Mouse (Mus musculus): ENCODE measurements around the gene Card19.
A peak's percentile ranks its signal among the peaks of the same experiment; 100 is the strongest.

The Card19 gene

DNA sequence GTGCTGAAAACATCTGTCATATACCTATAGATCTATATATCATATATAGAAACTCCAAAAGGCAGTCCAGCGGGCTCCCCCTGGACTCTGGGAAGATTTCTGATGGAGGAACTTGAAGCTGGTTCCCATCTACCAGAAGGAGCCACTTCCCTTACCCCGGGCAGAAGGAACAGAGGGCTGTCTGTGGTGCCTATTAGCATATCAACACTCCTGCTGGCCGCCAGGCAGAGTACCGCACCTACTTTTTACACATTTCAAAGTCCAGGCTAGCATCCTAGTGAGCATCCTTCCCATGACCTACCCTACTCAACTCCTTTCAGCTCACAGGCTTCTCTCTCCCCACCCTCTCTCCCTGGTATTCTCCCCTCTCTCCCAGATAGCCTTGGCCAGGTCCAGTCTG is 9.8 kb upstream of the Card19 start:
- no peak for DNase-seq (ENCODE audit: low spot score in 2 of 2)

DNA sequence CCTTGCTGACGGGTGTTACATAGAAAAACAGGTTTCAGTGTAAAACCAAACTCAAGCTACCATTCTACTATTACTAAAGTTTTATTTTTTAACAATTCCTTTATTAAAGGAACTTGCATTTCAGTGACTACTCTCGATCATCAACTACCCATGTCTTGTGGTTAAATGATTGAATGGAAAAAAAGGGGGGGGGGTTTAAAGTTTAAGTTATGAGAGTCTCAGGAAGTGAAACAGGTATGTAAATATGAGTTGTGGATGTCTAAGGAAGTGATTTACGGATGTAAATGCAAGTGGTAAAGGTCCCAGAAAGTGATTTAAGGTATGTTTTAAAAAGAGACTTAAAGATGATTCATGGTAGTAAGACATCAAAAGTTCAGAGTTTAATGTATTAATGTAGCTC is 9.3 kb upstream of the Card19 start:
- no peak for DNase-seq (ENCODE audit: low spot score in 2 of 2)

DNA sequence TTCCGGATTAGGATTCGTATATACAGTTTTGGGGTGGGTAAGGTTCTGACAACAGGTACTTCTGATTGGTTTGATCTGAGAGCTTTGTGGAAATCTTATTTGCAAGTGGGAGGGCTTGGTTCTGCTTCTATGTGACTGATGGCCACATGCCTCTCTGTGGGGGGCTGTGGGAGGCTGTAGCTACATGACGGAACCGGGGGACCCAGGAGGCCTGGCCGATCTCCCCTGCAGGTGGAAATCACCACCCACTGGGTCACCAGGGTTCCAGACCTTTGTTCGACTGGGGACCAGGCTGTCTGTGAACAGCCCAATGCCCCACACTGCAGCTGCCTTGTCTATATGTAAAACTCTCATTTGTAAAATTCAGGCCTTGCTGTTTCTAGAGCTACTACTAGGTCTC is 8.9 kb upstream of the Card19 start:
- DNase-seq (ENCODE audit: low spot score in 2 of 2) = no peak

DNA sequence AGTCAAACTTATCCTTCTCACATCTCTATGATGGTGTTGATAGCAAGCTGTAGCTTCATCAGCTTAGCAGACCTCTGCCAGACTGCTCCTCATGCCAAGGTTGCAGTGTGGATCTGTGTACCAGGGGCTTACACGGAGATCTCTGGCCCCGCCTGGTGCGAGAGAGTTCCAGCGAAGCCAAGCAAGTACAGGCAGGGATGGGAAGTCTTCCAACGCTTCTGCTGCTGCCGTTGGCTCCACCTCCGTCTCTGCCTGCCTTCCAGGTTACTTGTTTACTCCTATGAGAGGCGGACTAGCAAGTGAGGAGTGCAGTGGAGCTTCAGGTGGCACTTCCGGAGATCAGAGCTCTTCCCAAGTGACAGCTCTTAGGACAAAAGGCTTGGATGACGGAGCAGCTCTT is 8.5 kb upstream of the Card19 start:
- DNase-seq (ENCODE audit: low spot score in 2 of 2) = no peak

DNA sequence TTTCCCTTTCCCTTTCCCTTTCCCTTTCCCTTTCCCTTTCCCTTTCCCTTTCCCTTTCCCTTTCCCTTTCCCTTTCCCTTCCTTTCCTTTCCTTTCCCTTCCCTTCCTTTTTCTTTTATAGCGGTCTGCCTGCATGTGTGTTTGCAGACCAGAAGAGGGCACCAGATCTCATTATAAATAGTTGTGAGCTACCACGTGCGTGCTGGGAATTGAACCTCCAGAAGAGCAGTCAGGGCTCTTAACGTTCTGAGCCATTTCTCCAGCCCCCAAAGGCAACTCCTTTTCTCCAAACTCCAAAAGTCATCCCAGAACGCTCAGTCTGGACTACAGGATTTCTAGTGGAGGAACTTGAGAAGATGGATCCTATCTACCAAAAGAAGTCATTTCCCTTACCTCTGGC is 5.1 kb upstream of the Card19 start:
- DNase-seq (ENCODE audit: low spot score in 2 of 2) = no peak

DNA sequence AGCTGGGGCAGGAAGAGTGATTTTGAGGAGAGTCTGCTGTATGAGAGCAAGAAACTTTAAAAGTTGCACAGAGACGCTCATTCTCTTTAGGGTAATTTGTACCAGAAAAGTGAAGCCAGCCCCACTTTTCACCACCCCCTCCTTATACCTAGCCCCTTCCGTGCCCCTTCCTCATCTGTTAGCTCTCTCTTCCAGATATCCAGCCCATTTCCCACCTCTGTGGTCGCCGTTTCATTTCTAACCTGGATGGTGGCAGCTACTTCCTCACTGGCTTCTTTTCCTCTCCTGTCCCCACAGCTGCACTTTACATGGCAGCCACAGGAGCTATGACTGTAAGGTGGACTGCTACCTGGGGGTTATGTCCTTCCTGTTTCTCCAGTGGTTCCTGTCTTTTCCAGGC is 3.5 kb upstream of the Card19 start:
- no peak for DNase-seq (ENCODE audit: low spot score in 2 of 2)

DNA sequence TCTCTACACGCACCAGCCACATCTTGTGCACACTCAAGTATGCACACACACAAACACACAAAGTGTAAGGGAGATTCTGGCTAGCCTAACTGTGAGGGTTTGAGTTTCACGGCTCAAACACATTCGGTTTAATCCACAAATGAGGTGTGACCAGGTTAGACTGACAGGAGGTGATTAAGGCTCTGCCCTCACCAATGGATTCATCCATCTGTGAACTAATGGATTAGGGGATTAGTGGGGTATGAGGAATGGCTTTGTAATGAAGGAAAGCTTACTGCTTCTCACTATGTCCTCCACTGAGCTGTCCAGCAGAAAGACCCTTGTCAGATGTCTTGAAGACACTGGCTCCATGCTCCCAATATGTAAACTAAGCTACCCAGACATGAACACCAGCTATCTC is 2.8 kb upstream of the Card19 start:
- no peak for DNase-seq (ENCODE audit: low spot score in 2 of 2)

DNA sequence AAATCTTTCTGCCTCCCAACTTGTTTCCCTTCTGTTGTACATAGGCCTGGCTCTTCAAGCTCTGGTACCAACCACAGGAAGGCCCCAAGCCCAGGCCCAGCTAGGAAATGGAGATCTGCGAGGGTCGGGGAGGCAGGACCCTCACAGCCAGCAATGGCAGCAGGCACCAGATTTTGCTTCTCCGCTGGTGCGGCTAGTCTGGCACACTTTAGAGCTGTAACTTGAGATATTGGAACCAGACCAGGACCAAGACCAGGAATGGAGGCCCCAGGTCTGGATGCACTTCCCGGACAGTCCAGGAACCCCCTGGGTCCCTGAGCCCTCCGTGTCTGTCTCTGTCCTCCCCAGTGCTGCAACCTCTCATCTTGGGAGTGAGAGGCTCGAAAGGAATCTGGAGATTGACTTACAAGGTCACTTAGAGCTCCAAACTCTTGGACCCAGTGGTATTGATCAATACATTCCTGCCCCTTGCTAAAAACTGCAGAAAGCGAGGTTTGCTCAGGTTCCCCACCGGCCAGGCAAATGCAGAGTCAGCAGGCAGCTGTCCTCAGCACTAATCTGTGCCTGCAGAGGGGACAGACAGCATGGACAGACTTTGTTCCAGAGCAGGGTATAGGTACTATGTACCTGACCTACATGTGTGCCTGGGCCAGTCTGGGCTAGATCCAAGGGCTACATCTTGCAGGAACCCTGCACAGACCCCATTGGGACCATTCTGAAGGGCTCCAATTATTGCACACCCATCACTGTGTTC is 1.1 kb upstream of the Card19 start:
- no peak for DNase-seq (ENCODE audit: low spot score in 2 of 2)

DNA sequence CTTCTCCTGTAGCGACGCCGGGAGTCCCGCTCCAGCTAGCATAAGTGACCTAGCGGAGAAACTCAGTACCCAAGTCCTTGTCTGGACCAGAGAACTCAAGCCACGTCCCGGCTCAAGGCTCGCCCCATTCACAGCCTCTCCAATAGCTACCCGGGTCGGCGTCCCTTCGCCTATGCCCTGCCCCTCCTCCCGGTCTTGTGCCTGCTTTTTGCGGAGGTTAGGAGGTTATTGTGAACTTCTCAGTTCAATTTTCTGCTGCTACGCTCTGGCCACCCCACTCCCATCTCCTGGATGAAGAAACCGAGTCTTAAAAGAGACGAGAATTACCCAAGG is 349 bp upstream of the Card19 start:
- peak in 1 of 2 experiments; percentile 93 for DNase-seq (ENCODE audit: low spot score in 2 of 2)

DNA sequence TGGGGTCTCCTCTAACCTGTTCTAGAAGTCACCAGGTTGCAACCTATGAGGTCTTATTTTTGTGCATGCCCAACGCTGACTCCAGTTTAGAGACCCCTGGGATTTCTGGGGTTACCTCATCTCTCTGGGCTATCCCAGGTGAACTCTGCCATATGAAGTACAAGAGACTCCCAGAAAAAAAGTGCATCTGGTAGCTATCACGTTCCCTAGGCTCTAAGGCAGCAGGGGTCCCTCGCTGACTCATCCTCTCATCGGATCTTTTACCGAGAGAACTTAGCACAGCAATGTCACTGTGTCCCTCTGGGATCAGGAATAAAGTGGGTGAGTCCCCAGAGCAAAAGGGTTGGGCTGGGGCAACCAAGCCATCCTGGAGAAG is 721 bp downstream of the Card19 start:
- no peak for DNase-seq (ENCODE audit: low spot score in 2 of 2)

DNA sequence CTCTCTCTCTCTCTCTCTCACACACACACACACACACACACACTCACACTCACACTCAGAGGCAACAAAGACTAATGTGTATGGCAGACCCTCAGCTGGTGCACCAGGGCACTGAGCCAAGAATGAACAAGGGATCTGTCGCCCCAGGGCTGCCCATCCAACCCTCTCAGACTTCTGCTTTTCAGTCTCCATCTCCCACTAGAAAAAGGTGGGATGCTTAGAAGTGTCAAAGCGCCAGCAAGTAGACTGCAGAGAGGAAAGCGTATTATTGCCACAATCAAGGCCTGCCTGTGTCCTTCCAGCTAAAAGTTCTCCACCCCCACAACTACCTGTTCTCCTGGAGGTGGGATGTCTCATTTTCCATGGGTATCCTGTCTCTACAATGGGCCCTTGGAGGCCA is 1.4 kb downstream of the Card19 start:
- no peak for DNase-seq (ENCODE audit: low spot score in 2 of 2)

DNA sequence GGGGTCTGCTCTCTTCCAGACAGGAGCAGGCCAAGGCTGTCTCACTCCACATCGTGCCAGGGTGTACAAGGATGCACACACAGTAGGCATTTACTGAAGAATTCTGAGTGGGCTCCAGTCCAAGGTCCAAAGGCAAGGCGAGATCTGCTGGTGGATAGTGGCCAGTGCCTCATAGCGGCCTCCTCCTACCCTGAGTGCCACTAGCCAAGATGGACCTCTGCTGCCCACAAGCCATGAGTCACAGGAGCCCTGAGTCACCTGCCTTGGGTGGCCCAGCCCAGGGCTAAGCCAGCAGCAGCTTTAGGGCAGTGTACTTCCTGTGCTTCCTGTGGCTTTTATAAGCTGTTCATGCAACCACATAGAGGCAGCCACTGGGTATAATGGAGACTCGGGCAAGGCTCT is 2.3 kb downstream of the Card19 start:
- DNase-seq (ENCODE audit: low spot score in 2 of 2) = peak; percentile 50 to 59

DNA sequence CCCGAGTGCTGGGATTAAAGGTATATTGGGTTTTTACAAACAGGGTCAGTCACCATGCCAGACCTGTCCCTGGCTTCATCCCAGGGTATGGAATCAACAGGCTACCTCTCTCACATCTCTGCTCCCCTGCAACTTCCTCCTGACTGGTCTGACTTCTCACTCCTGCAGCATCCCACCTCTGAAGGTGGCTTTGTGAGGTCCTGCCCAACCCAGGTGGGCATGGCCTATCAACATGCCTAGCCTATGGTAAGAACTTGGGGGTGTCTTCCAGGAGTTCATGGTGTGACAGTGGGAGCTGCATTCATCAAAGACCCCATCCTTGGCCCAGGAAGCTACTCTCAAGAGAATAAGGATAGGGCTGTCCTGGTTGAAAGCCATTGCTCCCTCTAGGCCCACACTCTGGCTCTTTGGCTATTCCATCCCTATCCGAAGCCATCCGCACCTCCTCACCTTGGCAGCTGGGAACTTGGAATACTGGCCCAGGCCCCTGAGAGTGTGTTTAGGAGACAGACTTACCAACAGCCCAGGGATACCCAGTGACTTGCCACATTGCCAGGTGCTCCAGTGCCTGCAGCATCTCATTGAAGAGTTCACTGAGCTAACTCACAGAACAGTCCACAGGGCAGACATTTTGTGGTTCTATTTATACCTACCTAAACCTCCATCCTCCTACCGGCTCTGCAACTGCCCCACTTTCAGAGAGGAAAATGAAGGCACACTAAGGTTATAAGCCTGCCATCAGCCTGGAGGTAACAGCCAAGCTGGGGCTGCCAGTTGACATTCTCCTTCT is 2.9 kb downstream of the Card19 start:
- no peak for DNase-seq (ENCODE audit: low spot score in 2 of 2)

DNA sequence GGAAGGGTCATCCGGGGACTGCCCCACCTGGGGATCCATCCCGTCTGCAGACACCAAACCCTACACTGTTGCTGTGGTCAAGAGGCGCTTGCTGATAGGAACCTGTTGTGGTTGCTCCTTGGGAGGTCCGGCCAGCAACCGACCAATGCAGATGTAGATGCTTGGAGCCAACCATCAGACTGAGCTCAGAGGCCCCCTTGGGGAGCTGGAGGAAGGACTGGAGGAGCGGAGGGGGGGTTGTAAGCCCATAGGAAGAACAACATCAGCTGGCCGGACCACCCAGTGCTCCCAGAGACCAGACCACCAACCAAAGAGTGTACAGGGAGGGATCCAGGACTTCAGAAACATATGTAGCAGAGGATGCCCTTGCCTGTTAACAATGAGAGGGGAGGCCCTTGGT is 6.5 kb downstream of the Card19 start:
- DNase-seq (ENCODE audit: low spot score in 2 of 2) = no peak

DNA sequence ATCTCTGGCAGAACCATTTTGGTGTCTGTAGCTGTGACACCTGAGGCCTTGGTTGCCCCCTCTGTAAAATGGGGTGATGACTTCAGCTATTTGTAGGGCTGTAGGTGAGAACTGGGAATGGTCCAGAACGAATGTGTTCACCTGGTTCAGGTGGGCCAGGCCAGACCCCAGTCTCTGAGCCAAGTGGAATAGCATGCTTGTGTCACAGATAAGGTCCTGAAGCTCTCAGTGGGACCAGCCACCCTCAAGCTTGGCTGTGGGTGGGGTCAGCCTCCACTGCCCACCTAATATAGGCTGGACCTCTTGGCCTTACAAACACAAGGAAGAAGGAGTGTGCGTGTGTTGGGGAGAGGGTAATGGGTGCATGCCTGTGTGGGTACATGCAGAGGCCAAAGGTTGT is 9.5 kb downstream of the Card19 start:
- no peak for DNase-seq (ENCODE audit: low spot score in 2 of 2)

DNA sequence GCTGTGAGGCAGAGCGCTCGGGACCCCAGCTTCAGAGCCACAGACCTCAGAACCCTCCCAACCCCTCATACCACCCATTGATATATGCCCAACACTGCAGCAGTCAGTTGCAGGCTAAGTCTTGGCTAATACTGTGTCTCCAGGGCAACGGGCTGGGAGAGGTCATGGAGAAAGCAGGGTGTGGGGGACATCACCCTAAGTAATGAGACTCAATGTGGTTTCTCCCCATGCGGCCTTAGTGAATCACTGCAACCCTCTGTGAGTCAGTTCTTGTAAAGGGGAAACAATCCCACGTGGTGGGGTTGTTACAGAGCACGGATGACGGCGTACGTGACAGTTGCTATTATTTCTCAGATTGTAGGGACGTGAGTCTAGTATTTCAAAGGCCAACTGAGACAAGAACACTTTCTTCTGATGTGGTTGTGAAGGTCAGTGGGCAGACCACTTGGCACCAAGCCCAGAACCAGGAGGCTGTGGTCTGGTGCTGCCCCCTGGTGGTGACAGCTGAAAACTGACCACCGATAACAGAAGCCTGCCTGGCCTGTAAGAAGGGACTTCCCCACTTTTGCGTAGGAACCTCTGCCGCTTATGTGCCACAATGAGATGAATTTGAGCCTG is 10.3 kb downstream of the Card19 start:
- DNase-seq (ENCODE audit: low spot score in 2 of 2) = peak; percentile 61 to 65

DNA sequence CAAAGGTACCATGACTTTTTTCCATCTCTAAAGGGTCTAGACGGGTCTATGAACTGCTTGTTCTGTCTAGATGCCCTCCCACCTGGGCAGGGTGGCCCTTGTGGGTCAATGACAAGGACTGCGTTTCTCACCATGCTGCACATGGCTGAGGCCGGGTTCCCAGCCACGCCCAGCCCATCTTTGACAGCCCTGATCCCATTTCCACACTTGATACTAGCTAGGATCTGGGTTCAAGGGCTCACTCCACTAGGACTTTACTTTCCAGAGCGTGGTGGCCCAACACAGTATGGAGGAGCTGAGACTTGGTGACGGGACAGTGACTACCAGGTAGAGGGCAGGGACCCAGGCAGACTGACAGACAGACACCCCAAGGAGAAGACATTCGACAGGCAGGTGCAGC is 13.3 kb downstream of the Card19 start:
- no peak for DNase-seq (ENCODE audit: low spot score in 2 of 2)

DNA sequence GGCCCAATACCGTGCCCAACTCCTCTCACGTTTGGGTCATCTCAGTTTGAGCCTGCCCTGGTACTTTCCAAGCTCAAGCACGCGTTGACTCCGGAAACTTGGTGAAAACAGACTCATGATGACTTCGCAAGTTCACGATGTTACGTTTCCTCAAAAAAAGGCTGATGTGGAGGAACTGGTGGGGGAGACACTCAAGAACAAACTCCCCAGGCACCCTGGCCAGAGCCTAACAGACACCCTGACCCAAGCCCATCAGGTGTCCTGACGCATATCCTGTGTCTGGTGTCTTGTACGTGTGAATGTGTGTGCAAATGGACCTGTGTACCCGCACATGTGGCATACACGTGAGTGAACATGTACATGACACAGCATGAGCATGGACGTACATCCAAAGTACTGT is 15.1 kb downstream of the Card19 start:
- no peak for DNase-seq (ENCODE audit: low spot score in 2 of 2)

DNA sequence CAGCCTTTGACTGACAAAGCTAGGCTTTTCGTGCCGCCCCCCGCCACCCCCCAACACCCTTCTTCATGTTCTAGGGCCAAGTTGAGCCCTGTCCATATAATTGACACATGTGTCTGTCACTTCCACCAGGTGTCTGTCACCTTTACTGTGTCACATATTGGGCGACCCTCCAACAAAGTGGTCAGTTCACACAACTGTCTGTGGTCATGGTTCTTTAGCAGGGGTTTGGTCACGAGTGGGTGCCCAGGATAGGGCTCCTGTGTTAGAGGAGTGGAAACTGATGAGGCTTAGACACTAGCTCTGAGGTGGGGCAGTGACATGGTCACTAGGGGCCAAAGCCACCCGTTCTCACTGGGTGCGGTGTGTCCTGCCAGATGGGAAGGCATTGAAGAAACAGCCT is 15.9 kb downstream of the Card19 start:
- no peak for DNase-seq (ENCODE audit: low spot score in 2 of 2)

DNA sequence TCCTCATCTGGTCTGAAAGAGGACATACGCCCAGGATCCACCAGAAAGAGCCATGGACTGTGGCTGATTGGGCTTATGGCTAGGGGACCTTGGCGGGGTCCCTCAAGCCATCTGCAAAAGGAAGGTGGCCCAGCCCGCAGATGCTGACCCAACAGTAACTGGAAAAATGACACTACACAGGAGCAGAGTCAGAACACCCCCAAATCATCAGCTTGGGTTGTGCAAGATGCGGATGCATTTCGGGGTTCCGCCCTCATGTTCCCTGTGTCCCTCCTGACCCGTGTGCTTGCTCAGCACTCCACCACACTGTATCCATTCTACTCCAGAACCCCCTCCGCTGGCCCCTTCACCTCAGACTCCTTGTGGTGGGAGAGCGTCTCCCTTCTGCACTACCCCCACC is 17.1 kb downstream of the Card19 start:
- DNase-seq (ENCODE audit: low spot score in 2 of 2) = no peak

DNA sequence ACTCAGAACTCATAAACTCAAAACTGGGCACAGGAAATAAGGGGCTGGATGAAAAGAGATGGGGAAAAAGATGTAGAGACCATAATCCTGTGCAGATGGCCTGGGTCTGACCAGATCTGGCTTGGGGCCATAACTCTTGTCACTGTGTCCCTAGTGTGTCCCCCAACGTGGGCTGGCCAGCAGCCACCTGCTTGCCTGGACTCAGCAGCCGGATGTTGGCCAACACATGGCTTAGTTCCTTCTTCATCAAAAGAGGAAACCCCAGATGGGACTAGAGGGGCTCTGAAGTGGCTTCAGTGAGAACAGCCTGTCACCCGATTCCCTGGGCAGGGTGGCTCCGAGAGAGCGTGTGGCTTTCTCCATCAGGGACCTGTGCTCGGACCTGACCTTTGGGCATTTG is 19.1 kb downstream of the Card19 start:
- DNase-seq (ENCODE audit: low spot score in 2 of 2) = no peak

DNA sequence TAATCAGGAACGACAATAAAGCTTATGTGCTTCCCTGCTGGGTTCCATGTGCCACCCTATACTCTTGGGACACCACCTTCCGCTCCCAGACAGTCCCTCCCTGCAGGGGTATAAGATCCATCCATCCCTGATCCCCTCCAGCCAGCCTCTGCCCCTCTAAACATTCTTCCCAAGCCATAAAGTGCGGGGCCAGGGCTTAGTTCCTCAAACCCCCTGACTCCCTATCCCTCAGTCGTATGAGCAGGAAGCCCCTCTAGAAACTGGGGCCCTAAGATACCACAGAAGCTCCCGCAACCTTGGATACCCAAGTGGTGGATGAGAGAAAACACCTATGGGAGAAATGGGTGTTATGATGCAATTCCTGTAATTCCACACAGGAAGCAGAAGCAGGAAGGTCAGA is 19.6 kb downstream of the Card19 start:
- no peak for DNase-seq (ENCODE audit: low spot score in 2 of 2)

DNA sequence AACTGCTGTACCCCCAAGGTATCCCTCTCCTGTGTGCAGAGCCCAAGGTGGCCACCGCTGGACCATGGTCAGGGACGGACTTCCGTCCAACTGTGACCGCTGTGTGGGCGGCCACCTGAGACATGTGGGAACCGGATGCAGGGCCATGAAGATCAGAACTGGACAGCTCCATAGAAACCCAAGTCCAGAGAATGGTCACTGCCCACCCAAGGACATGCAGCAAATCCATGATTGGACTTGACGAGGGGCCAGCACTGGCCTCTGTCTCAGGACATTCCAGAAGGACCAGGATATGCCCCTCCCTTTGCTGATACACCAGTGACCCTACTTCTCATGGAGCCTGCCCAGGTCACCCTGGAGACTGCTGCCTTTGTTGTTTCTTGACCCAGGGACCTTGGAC is 20.2 kb downstream of the Card19 start:
- DNase-seq (ENCODE audit: low spot score in 2 of 2) = no peak
